Mouse (Mus musculus): ENCODE results near the gene Borcs6.

Gene Borcs6

GRCm38 (mm10) chr11:69088103-69088855 lies 28.8 kb downstream of the Borcs6 start, which contains the start of gene Vamp2:
TSS of gene Vamp2 (plus strand) at chr11:69088490.
- in situ Hi-C loops (cut with MboI, MseI) = loop anchor here (10.0 kb wide), 1 partner anchor 1677 kb away; the partner anchor contains the start of gene Zfp3

GRCm38 (mm10) chr11:69088856-69089615 lies 29.5 kb downstream of the Borcs6 start:
- in situ Hi-C loops (cut with MboI, MseI) = loop anchor here (10.0 kb wide), 1 partner anchor 1676 kb away; the partner anchor contains the start of gene Zfp3

GRCm38 (mm10) chr11:69089616-69090290 lies 30.2 kb downstream of the Borcs6 start:
- in situ Hi-C loops (cut with MboI, MseI) = loop anchor here (10.0 kb wide), 2 partner anchors 905 to 1675 kb away; partner anchors contain the start of genes Gabarap, Phf23 and Zfp3

- in situ Hi-C loops (cut with MboI, MseI) = loop anchor here (10.0 kb wide), 1 partner anchor 904 kb away; the partner anchor contains the start of genes Gabarap and Phf23
These were observed 30.9 kb downstream of the Borcs6 start for GRCm38 (mm10) chr11:69090367-69090766.

GRCm38 (mm10) chr11:69091566-69092385 lies 32.3 kb downstream of the Borcs6 start:
- in situ Hi-C loops (cut with MboI, MseI) = loop anchor here (10.0 kb wide), 1 partner anchor 903 kb away; the partner anchor contains the start of genes Gabarap and Phf23

- in situ Hi-C loops (cut with MboI, MseI) = loop anchor here (10.0 kb wide), 1 partner anchor 902 kb away; the partner anchor contains the start of genes Gabarap and Phf23
These were observed 32.9 kb downstream of the Borcs6 start for GRCm38 (mm10) chr11:69092386-69092751.

- in situ Hi-C loops (cut with MboI, MseI) = loop anchor here (10.0 kb wide), 1 partner anchor 902 kb away; the partner anchor contains the start of genes Gabarap and Phf23
These were observed 33.4 kb downstream of the Borcs6 start for GRCm38 (mm10) chr11:69092871-69093270.

GRCm38 (mm10) chr11:69093856-69094255 lies 34.3 kb downstream of the Borcs6 start:
- in situ Hi-C loops (cut with MboI, MseI) = loop anchor here (10.0 kb wide), 1 partner anchor 901 kb away; the partner anchor contains the start of genes Gabarap and Phf23

GRCm38 (mm10) chr11:69094697-69095429 lies 35.3 kb downstream of the Borcs6 start, which contains the start of gene Per1:
TSS of gene Per1 (plus strand) at chr11:69095217.
- in situ Hi-C loops (cut with MboI, MseI) = loop anchor here (5.0 to 10.0 kb wide), 2 partner anchors 900 to 1342 kb away; partner anchors contain the start of genes Gabarap and Phf23

- in situ Hi-C loops (cut with MboI, MseI) = loop anchor here (5.0 to 10.0 kb wide), 2 partner anchors 899 to 1342 kb away; partner anchors contain the start of genes Gabarap and Phf23
These were observed 36.2 kb downstream of the Borcs6 start for GRCm38 (mm10) chr11:69095511-69096231.

GRCm38 (mm10) chr11:69096360-69096986 lies 37.0 kb downstream of the Borcs6 start:
- in situ Hi-C loops (cut with MboI, MseI) = loop anchor here (5.0 to 10.0 kb wide), 2 partner anchors 898 to 1341 kb away; partner anchors contain the start of genes Gabarap and Phf23

- in situ Hi-C loops (cut with MboI, MseI) = loop anchor here (5.0 to 10.0 kb wide), 2 partner anchors 898 to 1340 kb away; partner anchors contain the start of genes Gabarap and Phf23
These were observed 37.7 kb downstream of the Borcs6 start for GRCm38 (mm10) chr11:69096987-69097900.

- in situ Hi-C loops (cut with MboI, MseI) = loop anchor here (5.0 to 10.0 kb wide), 2 partner anchors 897 to 1339 kb away; partner anchors contain the start of genes Gabarap and Phf23
These were observed 38.7 kb downstream of the Borcs6 start for GRCm38 (mm10) chr11:69098039-69098761.

- in situ Hi-C loops (cut with MboI, MseI) = loop anchor here (5.0 to 10.0 kb wide), 2 partner anchors 896 to 1339 kb away; partner anchors contain the start of genes Gabarap and Phf23
These were observed 39.2 kb downstream of the Borcs6 start for GRCm38 (mm10) chr11:69098762-69099091.

GRCm38 (mm10) chr11:69099177-69099914 lies 39.8 kb downstream of the Borcs6 start:
- in situ Hi-C loops (cut with MboI, MseI) = loop anchor here (5.0 to 10.0 kb wide), 2 partner anchors 895 to 1338 kb away; partner anchors contain the start of genes Gabarap and Phf23

Measured in regulatory T cell (primary cell).